Mouse (Mus musculus) thymus, postnatal 4 days (tissue): ENCODE measurements around the gene Olfr273.
"Not testable (repeated sequence)": the region's sequence is repeated elsewhere in the genome, so short reads cannot be mapped to it uniquely, and the experiment has no call there.

ENCODE experiments used
- DNase-seq: peaks from one replicate; pipeline ENCODE4 v3.0.0; 2021

The Olfr273 gene

GRCm38 (mm10) chr4:52859136-52859535 lies at the start of gene Olfr273:
Olfr273 (minus strand) TSS chr4:52859236.
- DNase-seq, result no peak

- no peak for DNase-seq
Measured at GRCm38 (mm10) chr4:52864156-52864555, 5.1 kb upstream of the Olfr273 start.

GRCm38 (mm10) chr4:52849672-52850071 lies 9.4 kb downstream of the Olfr273 start:
- DNase-seq, result no peak

- DNase-seq, result no peak
Measured at GRCm38 (mm10) chr4:52849039-52849635, 9.9 kb downstream of the Olfr273 start.

- DNase-seq, result not testable (repeated sequence)
Measured at GRCm38 (mm10) chr4:52845411-52845810, 13.6 kb downstream of the Olfr273 start.

GRCm38 (mm10) chr4:52821375-52821774 lies 37.7 kb downstream of the Olfr273 start:
- DNase-seq, result no peak

- DNase-seq, result no peak
Measured at GRCm38 (mm10) chr4:52814304-52814703, 44.7 kb downstream of the Olfr273 start, which contains the start of gene Olfr275. Olfr275 (plus strand) TSS chr4:52814604.

- DNase-seq, result no peak
Measured at GRCm38 (mm10) chr4:52811871-52812270, 47.2 kb downstream of the Olfr273 start.
